Mouse (Mus musculus) C2C12 (cell line): ENCODE data around the gene Map4k3.

Experiments used
- CTCF ChIP-seq: IDR thresholded peaks from one replicate; pipeline ENCODE4 v1.5.1; 2011; ENCODE audit not compliant: control insufficient read depth, insufficient read depth, insufficient read length
- FOSL1 ChIP-seq: IDR thresholded peaks from one replicate; pipeline ENCODE4 v1.8.0; 2011; ENCODE audit warnings: mild to moderate bottlenecking, low read length; ENCODE audit not compliant: poor library complexity, insufficient read depth, severe bottlenecking
- MAX ChIP-seq: IDR thresholded peaks from one replicate; pipeline ENCODE4 v1.6.1; 2011; ENCODE audit warnings: mild to moderate bottlenecking, control low read depth
- MYOG ChIP-seq: IDR thresholded peaks from one replicate; pipeline ENCODE4 v1.6.1; 2011; ENCODE audit not compliant: control insufficient read depth, insufficient read length; ENCODE audit errors: extremely low read depth
- USF1 ChIP-seq: IDR thresholded peaks from one replicate; pipeline ENCODE4 v1.6.1; 2011; ENCODE audit warnings: low read depth, mild to moderate bottlenecking, control low read depth, moderate library complexity

- TF ChIP-seq CTCF (no peak), USF1 (no peak), MAX (no peak), FOSL1 (no peak), MYOG (no peak)
Measured at GRCm38 (mm10) chr17:80729080-80729749, 930 bp upstream of the Map4k3 start.
